Mouse (Mus musculus) bone marrow macrophage, adult 2 months (primary cell): ENCODE measurements at regions not wholly inside any gene's neighbourhood (a gene's known extent, or its start where the extent isn't known, plus 50 kb on each side); places are given as distances from the start of the nearest gene placed in this dataset.

Source experiments
- CTCF ChIP-seq: IDR thresholded peaks from 2 replicates; pipeline ENCODE4 v1.5.1; 2012; ENCODE audit warnings: low read depth, mild to moderate bottlenecking, low read length, moderate library complexity
- POLR2A ChIP-seq: IDR thresholded peaks from 2 replicates; pipeline ENCODE4 v1.6.1; 2012; ENCODE audit warnings: mild to moderate bottlenecking, low read depth, low read length, borderline replicate concordance

DNA sequence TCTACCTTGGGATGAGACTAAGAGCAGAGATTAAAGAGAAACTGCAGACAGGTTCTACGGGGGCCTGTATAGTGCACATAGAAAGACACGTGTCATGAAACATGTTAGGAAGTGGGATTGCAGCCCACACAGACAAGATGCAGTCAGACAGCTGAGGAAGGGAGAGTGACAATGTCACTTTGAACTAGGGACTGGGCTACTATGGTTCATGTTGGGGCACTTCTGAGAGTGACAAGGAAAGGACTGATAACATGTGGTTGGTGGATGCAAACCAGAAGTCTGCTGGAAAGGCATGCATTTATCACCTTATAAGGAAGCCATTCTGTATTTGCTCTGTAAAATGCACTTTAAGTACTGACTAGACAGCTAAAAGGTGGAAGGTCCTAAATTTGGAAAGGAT lies 148.3 kb downstream of the Cetn3 start:
- no peak for TF ChIP-seq CTCF
- no peak for TF ChIP-seq POLR2A
